Mouse (Mus musculus): ENCODE data around the gene Urb2. TPM values are rescaled to one million over a fixed set of nuclear protein-coding genes. Genes with fewer than 3 reads are reported as not detected.
A peak's percentile ranks its signal among the peaks of the same experiment; 100 is the strongest.
"Not testable (repeated sequence)": the region's sequence is repeated elsewhere in the genome, so short reads cannot be mapped to it uniquely, and the experiment has no call there.

The Urb2 gene
- total and polyA plus RNA-seq, 3 experiments = 2.6 to 6.3 (median 6.2) TPM

DNA sequence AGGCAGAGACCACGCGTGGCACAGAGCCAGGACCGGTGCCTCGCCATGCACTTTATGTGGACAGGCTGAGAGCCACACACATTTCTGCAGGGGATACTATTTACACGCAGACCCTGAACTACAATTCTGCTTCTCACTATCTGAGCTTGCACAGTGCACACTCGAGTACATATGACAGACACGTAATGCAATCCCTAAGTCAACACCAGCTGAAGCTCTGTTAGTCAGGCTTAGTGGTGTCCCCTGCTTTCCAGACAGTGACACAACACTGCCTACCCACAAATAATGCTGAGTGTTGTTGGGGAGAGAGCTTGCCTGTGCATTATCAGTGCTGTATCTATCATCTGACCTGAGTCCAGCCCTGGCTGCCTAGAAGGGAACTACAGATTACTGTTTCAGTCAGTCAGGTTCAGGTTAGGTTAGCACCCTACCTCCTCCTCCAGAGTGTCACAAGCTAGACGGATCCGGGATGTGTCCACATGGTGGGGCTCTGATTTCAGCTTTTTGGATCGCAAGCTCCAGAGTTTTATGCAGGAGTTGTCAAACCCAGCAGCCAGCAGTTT, 18.7 kb upstream of the Urb2 start:
- Histone ChIP-seq H3K27ac (no peak overlapping the region), H3K27me3 (ENCODE audit: control insufficient read depth, insufficient read depth, low read length) (no peaks in the 10 kb centered on the region), H3K4me3 (no peak overlapping the region), H3K9ac (ENCODE audit: low read depth, low read length) (no peak overlapping the region), H3K36me3 (ENCODE audit: control insufficient read depth, insufficient read depth, low read length) (peaks cover 5% of the 10 kb centered on the region), H3K4me1 (ENCODE audit: control insufficient read depth, insufficient read depth, low read length) (peaks cover 6% of the 10 kb centered on the region), H3K79me2 (replicated peaks; ENCODE audit: control insufficient read depth, insufficient read depth, low read length) (no peaks in the 10 kb centered on the region)
- TF ChIP-seq POLR2A (IDR thresholded peaks at IDR 0.05; ENCODE audit: insufficient read depth, low read depth, low read length) (no peak), CTCF (IDR thresholded peaks at IDR 0.05) (no peak), EP300 (IDR thresholded peaks at IDR 0.05; ENCODE audit: insufficient read depth, low read depth, low read length) (no peak)
- WGBS = 85% methylated on average over 10 of the region's 10 CpGs
- DNase-seq = no peak
- intact Hi-C loops (cut with DNase I) = no loop called here

GRCm38 (mm10) chr8:124007829-124008228, 13.5 kb upstream of the Urb2 start:
- Histone ChIP-seq H3K27ac (no peak overlapping the region), H3K36me3 (ENCODE audit: control insufficient read depth, insufficient read depth, low read length) (no peaks in the 10 kb centered on the region; the same call in 1 of the 2 replicates), H3K4me3 (no peak overlapping the region), H3K4me1 (ENCODE audit: control insufficient read depth, insufficient read depth, low read length) (peaks cover 2% of the 10 kb centered on the region), H3K79me2 (replicated peaks; ENCODE audit: control insufficient read depth, insufficient read depth, low read length) (0 out of 2 replicates have a peak, but pooled peaks cover 1% of the 10 kb centered on the region), H3K27me3 (ENCODE audit: control insufficient read depth, insufficient read depth, low read length) (no peaks in the 10 kb centered on the region), H3K9ac (ENCODE audit: low read depth, low read length) (no peak overlapping the region)
- TF ChIP-seq EP300 (IDR thresholded peaks at IDR 0.05; ENCODE audit: insufficient read depth, low read depth, low read length) (no peak), POLR2A (IDR thresholded peaks at IDR 0.05; ENCODE audit: insufficient read depth, low read depth, low read length) (no peak)
- intact Hi-C loops (cut with DNase I) = no loop called here
- DNase-seq = no peak
- 77% methylated on average over 6 of the region's 6 CpGs for WGBS

GRCm38 (mm10) chr8:124011580-124011979, 9.7 kb upstream of the Urb2 start:
- DNase-seq = no peak
- 49% methylated on average over 3 of the region's 3 CpGs for WGBS
- Histone ChIP-seq H3K4me3 (no peak overlapping the region), H3K4me1 (ENCODE audit: control insufficient read depth, insufficient read depth, low read length) (peaks cover 3% of the 10 kb centered on the region), H3K36me3 (ENCODE audit: control insufficient read depth, insufficient read depth, low read length) (no peaks in the 10 kb centered on the region; the same call in 1 of the 2 replicates), H3K27me3 (ENCODE audit: control insufficient read depth, insufficient read depth, low read length) (no peaks in the 10 kb centered on the region), H3K9ac (ENCODE audit: low read depth, low read length) (no peak overlapping the region), H3K79me2 (replicated peaks; ENCODE audit: control insufficient read depth, insufficient read depth, low read length) (0 out of 2 replicates have a peak, but pooled peaks cover 4% of the 10 kb centered on the region), H3K27ac (peak overlapping the region; percentile 41)
- TF ChIP-seq EP300 (IDR thresholded peaks at IDR 0.05; ENCODE audit: insufficient read depth, low read depth, low read length) (no peak), CTCF (IDR thresholded peaks at IDR 0.05) (no peak), POLR2A (IDR thresholded peaks at IDR 0.05; ENCODE audit: insufficient read depth, low read depth, low read length) (no peak)
- intact Hi-C loops (cut with DNase I) = no loop called here

GRCm38 (mm10) chr8:124011989-124012586, 9.2 kb upstream of the Urb2 start:
- peak overlapping the region; percentile 41 for H3K27ac ChIP-seq

GRCm38 (mm10) chr8:124014299-124014698, 7.0 kb upstream of the Urb2 start:
- H3K27ac ChIP-seq; intact Hi-C loops (cut with DNase I); DNase-seq; H3K9ac ChIP-seq (ENCODE audit: low read depth, low read length); H3K27me3 ChIP-seq (ENCODE audit: control insufficient read depth, insufficient read depth, low read length); H3K79me2 ChIP-seq (replicated peaks; ENCODE audit: control insufficient read depth, insufficient read depth, low read length); H3K4me1 ChIP-seq (ENCODE audit: control insufficient read depth, insufficient read depth, low read length); H3K4me3 ChIP-seq; H3K36me3 ChIP-seq (ENCODE audit: control insufficient read depth, insufficient read depth, low read length): not testable (repeated sequence)
- 86% methylated on average over 7 of the region's 7 CpGs for WGBS

More at GRCm38 (mm10) chr8:124011989-124012586, 9.2 kb upstream of the Urb2 start:
- Histone ChIP-seq H3K79me2 (replicated peaks; ENCODE audit: control insufficient read depth, insufficient read depth, low read length) (0 out of 2 replicates have a peak, but pooled peaks cover 5% of the 10 kb centered on the region), H3K4me1 (ENCODE audit: control insufficient read depth, insufficient read depth, low read length) (peaks cover 3% of the 10 kb centered on the region), H3K27me3 (ENCODE audit: control insufficient read depth, insufficient read depth, low read length) (no peaks in the 10 kb centered on the region), H3K9ac (ENCODE audit: low read depth, low read length) (no peak overlapping the region), H3K36me3 (ENCODE audit: control insufficient read depth, insufficient read depth, low read length) (no peaks in the 10 kb centered on the region; the same call in 1 of the 2 replicates), H3K4me3 (no peak overlapping the region)
- no peak for DNase-seq
- intact Hi-C loops (cut with DNase I) = no loop called here
- TF ChIP-seq EP300 (IDR thresholded peaks at IDR 0.05; ENCODE audit: insufficient read depth, low read depth, low read length) (no peak), POLR2A (IDR thresholded peaks at IDR 0.05; ENCODE audit: insufficient read depth, low read depth, low read length) (no peak), CTCF (IDR thresholded peaks at IDR 0.05) (no peak)
- 96% methylated on average over 3 of the region's 3 CpGs for WGBS

DNA sequence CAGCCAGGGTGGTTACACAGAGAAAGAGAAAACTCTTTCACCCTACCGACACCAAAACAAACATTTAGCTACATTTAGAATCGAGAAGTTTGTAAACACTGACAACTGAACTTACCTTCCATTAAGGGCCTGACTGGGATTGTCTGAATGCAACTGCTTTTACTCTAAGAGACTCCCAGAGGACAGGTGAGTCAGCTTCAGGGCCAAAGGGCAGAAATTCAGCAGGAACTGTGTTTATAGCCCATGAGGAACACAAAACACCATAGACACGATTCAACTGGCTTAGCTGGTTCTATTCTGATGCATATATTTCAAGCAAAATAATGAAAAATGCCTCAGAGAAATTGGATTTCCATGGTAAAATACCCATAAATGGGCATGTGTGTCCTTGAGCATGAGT, 6.6 kb upstream of the Urb2 start:
- no peak for DNase-seq
- Histone ChIP-seq H3K36me3 (ENCODE audit: control insufficient read depth, insufficient read depth, low read length) (no peaks in the 10 kb centered on the region; the same call in 1 of the 2 replicates), H3K4me1 (ENCODE audit: control insufficient read depth, insufficient read depth, low read length) (peaks cover 11% of the 10 kb centered on the region), H3K79me2 (replicated peaks; ENCODE audit: control insufficient read depth, insufficient read depth, low read length) (peaks cover 9% of the 10 kb centered on the region), H3K27me3 (ENCODE audit: control insufficient read depth, insufficient read depth, low read length) (no peaks in the 10 kb centered on the region), H3K27ac (no peak overlapping the region), H3K4me3 (no peak overlapping the region), H3K9ac (ENCODE audit: low read depth, low read length) (no peak overlapping the region)
- 68% methylated on average over 3 of the region's 3 CpGs for WGBS
- intact Hi-C loops (cut with DNase I) = no loop called here
- TF ChIP-seq POLR2A (IDR thresholded peaks at IDR 0.05; ENCODE audit: insufficient read depth, low read depth, low read length) (no peak), CTCF (IDR thresholded peaks at IDR 0.05) (no peak), EP300 (IDR thresholded peaks at IDR 0.05; ENCODE audit: insufficient read depth, low read depth, low read length) (no peak)
